Mouse (Mus musculus) G1E (cell line): ENCODE measurements around the gene Serf1.

ENCODE experiments used
- GATA2 ChIP-seq: IDR thresholded peaks from 2 replicates; pipeline ENCODE4 v1.6.1; 2012; ENCODE audit warnings: low read depth, low read length, inconsistent platforms, borderline replicate concordance
- TAL1 ChIP-seq: conservative IDR thresholded peaks from 2 replicates; pipeline ENCODE4 v1.6.1; 2012; ENCODE audit warnings: low read depth, low read length, inconsistent platforms, mixed read lengths

DNA sequence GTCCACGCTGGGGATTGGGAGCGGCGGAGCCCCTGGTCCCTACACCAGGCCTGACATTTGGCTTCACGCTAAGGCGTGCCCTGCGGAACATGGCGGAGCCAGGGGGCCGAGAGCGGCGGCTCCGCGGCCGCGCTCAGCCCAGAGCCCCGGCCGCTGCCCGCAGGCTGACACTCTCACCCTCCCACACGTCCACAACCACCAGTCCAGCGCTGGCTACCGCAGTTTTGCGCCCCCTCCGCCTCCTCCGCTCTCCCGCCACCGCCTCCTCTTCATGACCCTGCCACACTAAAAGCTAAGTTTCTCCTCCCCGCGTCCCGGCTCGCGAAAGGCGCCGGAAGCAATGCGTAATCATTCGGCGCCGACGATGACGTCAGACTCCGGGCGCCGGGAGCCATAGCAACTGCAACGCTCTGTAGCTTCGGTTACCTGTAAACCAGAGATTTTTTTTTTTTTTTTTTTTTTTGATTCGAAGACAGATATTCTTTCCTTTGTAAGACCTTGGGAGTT, 4.0 kb upstream of the Serf1 start, which contains the start of gene Bdp1:
- TF ChIP-seq TAL1 (no peak), GATA2 (no peak)
